Mouse (Mus musculus) bone marrow, adult 2 months (tissue): Measurements from ENCODE around the gene Tead1.

ENCODE experiments used
- CTCF ChIP-seq: fragments of 200-500 bp; IDR thresholded peaks from 2 replicates; pipeline ENCODE4 v1.5.1; 2011; ENCODE audit warnings: low read length, control low read depth; ENCODE audit not compliant: control insufficient read depth, insufficient read depth
- POLR2A ChIP-seq: fragments of 200-500 bp; IDR thresholded peaks from 2 replicates; pipeline ENCODE4 v1.6.1; 2011; ENCODE audit warnings: low read depth, mild to moderate bottlenecking, control low read depth, low read length, borderline replicate concordance; ENCODE audit not compliant: control insufficient read depth

DNA sequence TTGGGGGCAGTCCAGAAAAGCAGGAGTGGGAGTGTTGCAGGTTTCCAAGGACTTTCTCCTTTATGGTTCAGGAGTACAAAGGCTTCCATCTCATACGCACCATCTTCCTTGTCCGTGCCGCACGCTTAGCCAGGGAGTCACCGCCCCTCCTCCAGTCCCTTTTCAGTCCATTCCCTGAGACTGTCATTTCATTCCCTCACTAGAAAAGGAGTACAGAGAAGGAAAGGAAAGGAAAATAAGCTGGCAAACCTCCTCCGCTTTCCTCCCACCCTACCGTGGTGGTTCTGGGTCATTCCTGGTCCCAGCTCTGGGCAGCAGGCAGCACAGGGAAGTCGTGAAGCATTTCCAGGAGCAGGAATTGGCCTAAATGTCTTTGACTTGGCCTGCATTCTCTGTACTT lies 52.5 kb downstream of the Tead1 start:
- TF ChIP-seq CTCF (no peak), POLR2A (no peak)
